Mouse (Mus musculus): ENCODE results near the gene Lap3. TPM values are rescaled to one million over a fixed set of nuclear protein-coding genes. Genes with fewer than 3 reads are reported as not detected.

Lap3 gene
- total and polyA plus RNA-seq, 2 experiments from 2014 or later = 29.9 to 35.8 TPM

- 74% methylated on average over 7 of the region's 7 CpGs for WGBS
- no peak overlapping the region for H3K27ac ChIP-seq (ENCODE audit: low read depth, low read length)
- DNase-seq (no peak), ATAC-seq (no peak)
- H3K36me3 ChIP-seq (ENCODE audit: insufficient read depth) = no peaks in the 10 kb centered on the region
- H3K4me3 ChIP-seq (ENCODE audit: low read depth, low read length) = no peak overlapping the region
- no peaks in the 10 kb centered on the region for H3K4me1 ChIP-seq (ENCODE audit: insufficient read depth)
- no peak for TF ChIP-seq CTCF (IDR thresholded peaks at IDR 0.05; ENCODE audit: low read depth)
- no peak overlapping the region for H3K9ac ChIP-seq
- no peak overlapping the region for H3K4me2 ChIP-seq (ENCODE audit: low read depth)
- no peaks in the 10 kb centered on the region for H3K9me3 ChIP-seq (ENCODE audit: low read length)
- H3K27me3 ChIP-seq (ENCODE audit: insufficient read depth, low read length) = no peaks in the 10 kb centered on the region
These were observed 15.6 kb upstream of the Lap3 start for GRCm38 (mm10) chr5:45477601-45478000.

DNA sequence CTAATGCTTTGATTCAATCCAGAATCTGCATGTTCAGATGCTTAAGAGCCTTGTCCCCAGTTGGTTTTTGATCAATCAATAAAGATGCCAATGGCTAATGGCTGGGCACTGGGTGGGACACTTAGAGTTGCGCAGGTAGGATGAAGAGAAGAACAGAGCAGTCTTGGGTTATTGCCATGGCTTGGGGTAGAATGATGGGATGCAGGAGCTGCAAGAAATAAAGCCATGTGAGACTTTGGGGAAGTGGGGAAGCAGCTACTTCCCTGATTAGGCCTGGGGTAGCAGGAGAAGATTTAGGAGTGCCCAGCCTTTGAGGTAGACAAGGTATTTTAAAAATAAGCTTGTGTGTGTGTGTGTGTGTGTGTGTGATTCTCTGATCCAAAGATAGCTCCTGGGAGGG, 13.1 kb upstream of the Lap3 start:
- H3K36me3 ChIP-seq (ENCODE audit: insufficient read depth) = no peaks in the 10 kb centered on the region

DNA sequence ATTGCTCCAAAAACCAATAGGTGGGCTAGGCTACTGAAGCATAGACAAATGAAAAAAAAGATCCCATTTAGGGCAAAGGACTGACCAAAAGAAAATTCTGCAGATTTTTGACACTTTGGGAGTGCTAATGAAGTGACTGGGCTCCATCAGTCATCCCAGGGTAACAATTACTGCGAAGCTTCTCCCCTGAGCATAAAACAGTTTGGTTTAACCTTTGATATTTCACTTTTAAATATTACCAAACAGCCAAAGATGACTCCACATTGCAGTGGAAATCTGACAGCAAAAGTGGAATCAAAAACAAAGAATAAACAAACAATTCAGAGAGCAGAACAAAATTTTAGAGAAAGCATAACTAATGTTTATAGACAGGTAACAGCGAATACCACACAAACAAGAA, 12.0 kb upstream of the Lap3 start:
- no peak for DNase-seq
- ATAC-seq = no peak
- Histone ChIP-seq H3K4me1 (ENCODE audit: insufficient read depth) (no peaks in the 10 kb centered on the region), H3K27ac (ENCODE audit: low read depth, low read length) (no peak overlapping the region), H3K36me3 (ENCODE audit: insufficient read depth) (no peaks in the 10 kb centered on the region), H3K4me2 (ENCODE audit: low read depth) (no peak overlapping the region), H3K9me3 (ENCODE audit: low read length) (no peaks in the 10 kb centered on the region), H3K4me3 (ENCODE audit: low read depth, low read length) (no peak overlapping the region), H3K27me3 (ENCODE audit: insufficient read depth, low read length) (no peaks in the 10 kb centered on the region), H3K9ac (no peak overlapping the region)
- 83% methylated on average over 2 of the region's 2 CpGs for WGBS
- TF ChIP-seq CTCF (IDR thresholded peaks at IDR 0.05; ENCODE audit: low read depth) = no peak

More for the DNA sequence above, 13.1 kb upstream of the Lap3 start:
- Histone ChIP-seq H3K27ac (ENCODE audit: low read depth, low read length) (no peak overlapping the region), H3K4me3 (ENCODE audit: low read depth, low read length) (no peak overlapping the region), H3K4me2 (ENCODE audit: low read depth) (no peak overlapping the region), H3K27me3 (ENCODE audit: insufficient read depth, low read length) (no peaks in the 10 kb centered on the region), H3K9ac (no peak overlapping the region), H3K4me1 (ENCODE audit: insufficient read depth) (no peaks in the 10 kb centered on the region), H3K9me3 (ENCODE audit: low read length) (no peaks in the 10 kb centered on the region)
- no peak for TF ChIP-seq CTCF (IDR thresholded peaks at IDR 0.05; ENCODE audit: low read depth)
- WGBS = 91% methylated on average over 1 of the region's 1 CpGs
- ATAC-seq (no peak), DNase-seq (no peak)

DNA sequence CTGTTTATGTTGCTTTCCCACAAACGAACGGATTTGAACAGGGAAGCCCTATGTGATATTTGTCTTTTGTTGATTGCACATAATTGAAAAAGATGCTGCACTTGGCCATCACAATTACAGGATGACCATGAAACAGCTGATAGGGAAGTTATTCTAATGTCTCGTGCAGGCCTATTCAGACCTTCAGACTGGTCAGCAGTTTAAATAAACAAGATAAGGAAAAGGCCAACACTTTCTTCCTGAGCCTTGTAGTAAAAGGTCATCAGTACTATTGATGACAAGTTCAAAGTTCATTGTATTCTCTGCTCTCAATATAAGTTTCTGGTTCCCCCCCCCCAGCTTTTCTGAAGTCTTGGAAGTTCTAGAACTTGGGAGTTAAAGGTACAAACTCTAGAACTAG, 10.6 kb upstream of the Lap3 start:
- no peaks in the 10 kb centered on the region for H3K4me1 ChIP-seq (ENCODE audit: insufficient read depth)

GRCm38 (mm10) chr5:45483654-45484053, 9.5 kb upstream of the Lap3 start:
- H3K9ac ChIP-seq = no peak overlapping the region
- no peak for TF ChIP-seq CTCF (IDR thresholded peaks at IDR 0.05; ENCODE audit: low read depth)
- no peaks in the 10 kb centered on the region for H3K36me3 ChIP-seq (ENCODE audit: insufficient read depth)
- no peak overlapping the region for H3K4me3 ChIP-seq (ENCODE audit: low read depth, low read length)
- no peak overlapping the region for H3K4me2 ChIP-seq (ENCODE audit: low read depth)
- H3K27ac ChIP-seq (ENCODE audit: low read depth, low read length) = no peak overlapping the region
- DNase-seq = no peak
- no peaks in the 10 kb centered on the region for H3K27me3 ChIP-seq (ENCODE audit: insufficient read depth, low read length)
- H3K9me3 ChIP-seq (ENCODE audit: low read length) = no peaks in the 10 kb centered on the region
- 87% methylated on average over 1 of the region's 1 CpGs for WGBS
- no peaks in the 10 kb centered on the region for H3K4me1 ChIP-seq (ENCODE audit: insufficient read depth)
- ATAC-seq = no peak

More for the DNA sequence above, 10.6 kb upstream of the Lap3 start:
- DNase-seq (no peak), ATAC-seq (no peak)
- Histone ChIP-seq H3K4me3 (ENCODE audit: low read depth, low read length) (no peak overlapping the region), H3K4me2 (ENCODE audit: low read depth) (no peak overlapping the region), H3K27me3 (ENCODE audit: insufficient read depth, low read length) (no peaks in the 10 kb centered on the region), H3K36me3 (ENCODE audit: insufficient read depth) (no peaks in the 10 kb centered on the region), H3K9ac (no peak overlapping the region), H3K27ac (ENCODE audit: low read depth, low read length) (no peak overlapping the region), H3K9me3 (ENCODE audit: low read length) (no peaks in the 10 kb centered on the region)
- TF ChIP-seq CTCF (IDR thresholded peaks at IDR 0.05; ENCODE audit: low read depth) = no peak
- WGBS = 84% methylated on average over 3 of the region's 3 CpGs

- ATAC-seq = no peak
- WGBS = 46% methylated on average over 4 of the region's 4 CpGs
- DNase-seq = no peak
These were observed 1.4 kb upstream of the Lap3 start for GRCm38 (mm10) chr5:45491776-45492175.

GRCm38 (mm10) chr5:45494093-45494755, 1.1 kb downstream of the Lap3 start:
- TF ChIP-seq CTCF (IDR thresholded peaks at IDR 0.05; ENCODE audit: low read depth) = no peak
- Histone ChIP-seq H3K36me3 (ENCODE audit: insufficient read depth) (peaks cover 9% of the 10 kb centered on the region; the same call in 1 of the 2 replicates), H3K9ac (peak overlapping the region; percentile 68; the same call in 1 of the 2 replicates), H3K9me3 (ENCODE audit: low read length) (no peaks in the 10 kb centered on the region), H3K4me2 (ENCODE audit: low read depth) (peak overlapping the region; percentile 79), H3K27ac (ENCODE audit: low read depth, low read length) (no peak overlapping the region), H3K4me1 (ENCODE audit: insufficient read depth) (no peaks in the 10 kb centered on the region), H3K4me3 (ENCODE audit: low read depth, low read length) (peak overlapping the region; percentile 73), H3K27me3 (ENCODE audit: insufficient read depth, low read length) (peaks cover 2% of the 10 kb centered on the region; the same call in 1 of the 2 replicates)
- DNase-seq (no peak), ATAC-seq (no peak)
- WGBS = 64% methylated on average over 9 of the region's 9 CpGs

More at GRCm38 (mm10) chr5:45491776-45492175, 1.4 kb upstream of the Lap3 start:
- Histone ChIP-seq H3K4me2 (ENCODE audit: low read depth) (no peak overlapping the region), H3K4me1 (ENCODE audit: insufficient read depth) (no peaks in the 10 kb centered on the region), H3K36me3 (ENCODE audit: insufficient read depth) (no peaks in the 10 kb centered on the region; the same call in 1 of the 2 replicates), H3K9ac (no peak overlapping the region), H3K4me3 (ENCODE audit: low read depth, low read length) (no peak overlapping the region), H3K27me3 (ENCODE audit: insufficient read depth, low read length) (peaks cover 2% of the 10 kb centered on the region; the same call in 1 of the 2 replicates), H3K27ac (ENCODE audit: low read depth, low read length) (no peak overlapping the region), H3K9me3 (ENCODE audit: low read length) (no peaks in the 10 kb centered on the region)
- no peak for TF ChIP-seq CTCF (IDR thresholded peaks at IDR 0.05; ENCODE audit: low read depth)
